Comparison of ENCODE assay signal across 13 mouse cellular contexts in genomic region chr13:52341981-52342380, GRCm38 (mm10).
"Had no signal": no experiment of that assay in that cellular context is flagged by ENCODE, and none has a peak within 500 bp of the region (broad histone marks: within the 10 kb centered on the region; RNA-seq: fewer than 3 reads in every experiment).

No protein-coding gene starts in this region.

- H3K4me2 ChIP-seq: kidney, embryonic 15.5 days; limb, embryonic 12.5 days; midbrain, embryonic 12.5 days; neural tube, embryonic 13.5 days had no signal

- H3K4me1 ChIP-seq: kidney, embryonic 15.5 days; limb, embryonic 12.5 days had no signal

- H3K27ac ChIP-seq: kidney, embryonic 15.5 days; limb, embryonic 12.5 days; liver, embryonic 14.5 days; midbrain, embryonic 12.5 days; neural tube, embryonic 13.5 days had no signal

- DNase-seq: kidney, adult 2 months; kidney, postnatal 14 days; layer of hippocampus, postnatal 36 days; liver; lung, adult 18-20 months; right cerebral cortex, adult 18-20 months had no signal

- H3K9me3 ChIP-seq: kidney, embryonic 15.5 days; limb, embryonic 12.5 days; midbrain, embryonic 12.5 days; neural tube, embryonic 13.5 days had no signal

- H3K9ac ChIP-seq: kidney, embryonic 15.5 days; limb, embryonic 12.5 days; liver, embryonic 14.5 days; midbrain, embryonic 12.5 days; neural tube, embryonic 13.5 days had no signal

- ATAC-seq: intestine, embryonic 16.5 days; midbrain, embryonic 16.5 days had no signal

- H3K27me3 ChIP-seq: kidney, embryonic 15.5 days; limb, embryonic 12.5 days; midbrain, embryonic 12.5 days; neural tube, embryonic 13.5 days had no signal

- H3K4me3 ChIP-seq: kidney, embryonic 15.5 days; limb, embryonic 12.5 days; midbrain, embryonic 12.5 days; neural tube, embryonic 13.5 days had no signal

- H3K36me3 ChIP-seq: kidney, embryonic 15.5 days; limb, embryonic 12.5 days; midbrain, embryonic 12.5 days; neural tube, embryonic 13.5 days had no signal
